Mouse (Mus musculus): ENCODE results near the gene Tmem200a. TPM values are rescaled to one million over a fixed set of nuclear protein-coding genes. Genes with fewer than 3 reads are reported as not detected.
A peak's percentile ranks its signal among the peaks of the same experiment; 100 is the strongest.
"Not testable (repeated sequence)": the region's sequence is repeated elsewhere in the genome, so short reads cannot be mapped to it uniquely, and the experiment has no call there.

Tmem200a gene
- total RNA-seq, 4 experiments from 2014 or later, result 18.2 to 25.3 (median 22.3) TPM

DNA sequence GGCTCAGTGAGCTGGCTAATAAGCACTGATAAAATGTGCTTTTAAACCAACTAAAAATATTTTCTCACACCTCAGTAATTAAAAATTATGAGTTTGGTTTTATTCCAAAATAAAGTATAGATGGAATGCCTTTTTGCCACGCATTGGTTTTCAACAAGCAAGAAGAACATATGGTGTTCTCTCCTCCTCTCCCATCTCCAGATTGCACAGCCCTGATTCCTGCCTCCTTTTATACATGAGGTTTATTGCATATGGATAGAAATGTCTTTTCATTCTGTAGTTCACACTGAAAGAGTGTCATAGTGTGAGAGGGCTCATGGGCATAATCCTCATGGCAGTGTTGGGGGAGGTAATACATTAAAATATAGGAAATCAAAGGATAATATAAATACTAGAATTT lies 96.2 kb downstream of the Tmem200a start:
- no peak for DNase-seq (ENCODE audit: low spot score in 2 of 2)

DNA sequence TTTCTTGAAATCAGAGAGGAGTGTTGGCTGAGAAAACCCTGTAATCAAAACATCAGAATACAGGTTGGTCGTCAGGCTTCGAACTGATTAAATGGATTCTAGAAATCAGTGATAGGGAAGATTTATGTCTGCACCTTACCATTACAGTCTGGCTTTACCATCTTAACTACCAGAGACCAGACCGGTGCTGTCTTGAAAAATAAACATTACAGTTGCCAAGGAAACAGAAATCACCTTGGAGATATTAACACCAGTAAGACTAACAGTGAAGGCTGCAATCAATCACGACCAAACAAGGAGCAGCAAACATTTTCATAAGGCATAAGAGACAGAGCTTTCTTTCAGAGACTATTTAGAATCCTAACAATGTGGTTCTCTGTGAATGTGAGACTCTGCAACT lies 116.0 kb downstream of the Tmem200a start:
- no peak for DNase-seq (ENCODE audit: low spot score in 2 of 2)

DNA sequence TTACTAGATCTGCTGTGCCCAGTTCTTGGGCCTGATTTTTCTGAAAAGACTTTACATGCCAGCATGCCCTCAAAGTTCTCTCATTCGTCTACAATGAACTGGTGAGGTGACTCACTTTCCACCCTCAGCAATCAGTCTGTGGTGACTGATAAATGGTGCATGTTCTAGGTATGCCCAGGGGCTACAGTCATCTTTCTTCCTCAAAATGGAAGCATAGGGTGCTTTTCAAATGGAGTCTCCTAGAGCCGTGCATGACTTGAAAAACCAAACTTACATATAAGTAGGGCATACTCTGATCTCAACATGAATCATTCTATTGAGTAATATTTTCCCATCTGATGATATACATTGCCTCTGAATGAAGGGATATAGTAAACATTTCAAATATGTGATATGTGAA lies 117.8 kb downstream of the Tmem200a start:
- no peak for DNase-seq (ENCODE audit: low spot score in 2 of 2)

DNA sequence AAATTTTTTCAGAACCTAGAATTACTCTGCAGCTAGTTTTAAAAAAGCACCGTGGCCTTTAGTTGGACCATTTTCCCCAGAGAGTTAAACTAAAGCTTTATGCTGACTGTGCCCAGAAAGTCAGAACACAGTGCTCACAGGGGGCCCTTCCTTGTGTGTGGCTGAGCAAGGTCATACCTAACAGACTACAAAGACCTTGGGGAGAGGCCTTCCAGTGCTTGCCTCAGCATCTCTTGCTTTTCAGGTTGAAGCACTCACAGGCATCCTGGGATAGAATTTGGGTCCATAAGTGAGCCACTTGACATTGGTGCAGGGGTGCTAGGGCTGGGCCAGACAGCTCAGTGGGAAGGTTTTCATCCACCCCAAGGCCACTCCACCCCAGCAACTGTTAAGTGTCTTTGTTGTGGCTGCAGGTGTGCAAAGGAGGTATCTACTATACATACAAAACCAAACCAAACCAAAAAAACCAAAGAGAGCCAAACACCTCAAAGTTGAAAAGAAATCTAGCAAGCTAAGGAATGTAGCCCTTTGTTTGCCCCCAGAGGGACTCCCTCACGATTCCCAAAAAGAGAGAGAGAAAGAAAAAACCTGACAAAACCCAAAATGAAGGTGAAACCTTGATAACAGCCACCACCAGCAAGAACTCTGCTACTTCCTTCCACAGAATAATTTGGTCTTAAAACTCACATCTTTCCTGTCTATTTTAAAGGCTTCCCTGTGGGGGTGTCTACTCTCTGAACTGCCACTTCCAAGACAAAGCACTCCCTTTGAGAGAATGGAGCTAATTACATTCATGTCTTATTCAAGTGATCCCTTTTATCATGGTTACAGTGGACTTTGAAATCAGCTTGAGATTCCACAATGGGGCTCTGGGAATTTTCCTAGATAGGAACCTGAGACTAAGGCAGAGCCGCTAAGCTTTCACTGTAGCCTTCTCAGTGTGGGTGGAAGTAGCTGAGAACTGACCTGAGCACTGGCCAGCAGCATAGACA lies 119.8 kb downstream of the Tmem200a start:
- no peak for DNase-seq (ENCODE audit: low spot score in 2 of 2)

DNA sequence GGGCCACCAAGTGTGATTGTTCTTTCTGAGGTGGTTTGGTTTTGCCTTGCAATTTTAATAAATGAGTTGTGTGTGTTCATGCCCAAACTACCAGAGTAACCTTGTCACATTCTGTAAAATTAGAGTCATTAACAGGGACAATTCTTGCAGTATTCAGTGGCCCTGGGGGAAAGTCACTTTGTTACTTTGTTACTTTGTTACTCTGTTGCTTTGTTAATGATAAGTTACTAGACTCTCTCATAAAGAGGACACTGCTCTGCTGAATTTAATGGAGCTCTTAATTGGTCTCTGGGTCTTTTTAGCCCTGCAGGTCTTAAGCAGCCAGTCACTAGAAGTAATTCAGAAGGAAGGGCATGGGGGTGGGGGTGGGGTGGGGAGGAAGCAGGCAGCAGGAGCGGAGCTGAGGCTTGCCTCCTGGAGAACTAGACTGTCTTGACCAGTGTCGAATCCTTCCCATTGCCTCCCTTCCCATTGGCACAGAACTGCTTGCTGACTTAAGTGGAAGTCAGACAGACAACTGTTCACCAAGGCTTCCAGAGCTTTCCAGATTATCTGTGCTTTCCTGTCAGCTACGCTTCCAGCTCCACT lies 124.1 kb downstream of the Tmem200a start:
- no peak for DNase-seq (ENCODE audit: low spot score in 2 of 2)

- DNase-seq (ENCODE audit: low spot score in 2 of 2), result no peak
Observed at GRCm38 (mm10) chr10:25952838-25953237, 126.0 kb downstream of the Tmem200a start.

DNA sequence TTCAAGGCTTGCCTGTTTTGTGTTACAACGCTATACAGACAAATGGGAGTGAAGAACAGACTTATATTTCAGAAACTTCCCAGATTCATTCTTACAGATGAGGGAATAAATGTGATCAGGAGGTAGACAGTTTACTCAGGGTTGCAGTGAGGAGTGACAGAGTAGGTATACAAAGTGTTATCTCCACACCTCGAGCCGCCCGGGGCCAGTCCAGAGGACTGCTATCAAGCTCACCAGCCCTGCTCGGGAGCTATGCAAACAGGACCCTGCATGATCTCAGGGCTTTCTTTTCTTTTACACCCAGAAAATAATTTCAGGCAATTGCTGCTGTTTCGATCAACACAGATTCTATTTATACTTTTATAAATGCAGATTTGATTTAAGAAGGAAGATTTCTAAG lies 126.7 kb downstream of the Tmem200a start:
- no peak for DNase-seq (ENCODE audit: low spot score in 2 of 2)

GRCm38 (mm10) chr10:25945866-25946265 lies 133.0 kb downstream of the Tmem200a start:
- no peak for DNase-seq (ENCODE audit: low spot score in 2 of 2)

DNA sequence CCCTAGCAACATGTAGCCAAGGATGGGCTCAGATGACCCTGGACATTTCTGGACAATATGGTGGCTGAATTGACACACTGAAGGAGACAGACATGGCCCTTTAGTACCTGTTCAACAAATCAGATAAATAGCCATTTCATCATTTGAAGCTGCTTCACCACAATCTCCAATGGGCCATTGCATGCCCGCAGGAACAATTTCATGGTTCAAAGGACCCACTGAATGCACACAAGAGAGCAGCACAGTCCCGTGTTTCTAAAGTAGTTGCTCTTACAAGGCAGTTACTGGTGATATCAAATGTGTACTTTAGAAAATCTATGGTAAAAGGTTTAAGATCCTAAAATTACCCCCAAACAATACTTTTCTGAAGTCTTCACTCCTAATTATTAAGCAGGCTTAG lies 134.2 kb downstream of the Tmem200a start:
- no peak for DNase-seq (ENCODE audit: low spot score in 2 of 2)

- no peak for DNase-seq (ENCODE audit: low spot score in 2 of 2)
Observed at GRCm38 (mm10) chr10:25931796-25932195, 147.1 kb downstream of the Tmem200a start.

GRCm38 (mm10) chr10:25929401-25930150 lies 149.3 kb downstream of the Tmem200a start:
- peak; percentile 41 to 65 for DNase-seq (ENCODE audit: low spot score in 2 of 2)

GRCm38 (mm10) chr10:25928861-25929368 lies 149.9 kb downstream of the Tmem200a start:
- DNase-seq (ENCODE audit: low spot score in 2 of 2), result no peak

DNA sequence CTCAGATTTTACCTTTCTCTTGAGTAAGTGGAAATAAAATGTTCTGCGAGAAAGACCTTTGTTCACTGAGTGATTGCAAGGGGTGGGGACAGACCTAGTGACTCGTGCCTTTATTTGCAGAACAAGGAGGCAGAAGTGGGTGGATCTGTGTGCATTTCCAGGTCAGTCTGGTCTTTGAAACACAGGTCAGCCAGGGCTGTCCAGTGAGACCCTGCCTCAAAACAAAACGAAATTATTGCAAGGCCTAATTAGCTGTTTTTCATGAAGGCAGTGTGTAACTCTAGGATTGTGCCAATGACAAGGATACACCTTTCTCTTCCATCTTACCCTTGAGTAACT lies 150.4 kb downstream of the Tmem200a start:
- DNase-seq (ENCODE audit: low spot score in 2 of 2), result no peak

GRCm38 (mm10) chr10:25927553-25928447 lies 151.1 kb downstream of the Tmem200a start:
- DNase-seq (ENCODE audit: low spot score in 2 of 2), result no peak

DNA sequence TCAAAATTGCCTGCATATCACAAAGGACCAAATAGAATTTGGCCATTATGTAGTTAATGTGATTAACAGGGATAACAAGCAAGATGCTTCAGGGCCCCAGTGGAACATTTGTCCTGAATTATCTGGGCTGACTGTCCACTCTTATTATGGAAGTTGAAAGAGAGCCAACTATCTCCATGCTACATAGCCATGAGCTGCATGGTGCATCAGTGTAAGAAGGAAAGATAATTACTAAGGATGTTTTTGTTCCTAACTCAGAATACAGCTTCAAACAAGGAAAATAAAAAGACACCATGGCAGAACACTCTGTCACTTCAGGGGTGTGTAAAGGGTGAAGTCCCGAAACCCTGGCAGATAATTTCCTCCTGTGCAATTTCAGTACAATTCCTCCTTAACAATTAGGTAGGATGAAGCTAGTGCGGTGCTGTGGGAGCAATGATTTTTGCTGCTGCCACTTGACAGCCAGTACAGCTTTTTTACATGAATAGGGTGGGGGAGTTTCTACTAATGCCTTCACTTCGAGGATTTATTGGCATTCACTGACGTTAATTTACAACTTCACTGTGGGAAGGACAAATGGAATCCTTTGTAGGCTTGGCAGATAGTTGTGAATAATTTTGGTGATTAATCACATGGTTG lies 158.1 kb downstream of the Tmem200a start:
- no peak for DNase-seq (ENCODE audit: low spot score in 2 of 2)

DNA sequence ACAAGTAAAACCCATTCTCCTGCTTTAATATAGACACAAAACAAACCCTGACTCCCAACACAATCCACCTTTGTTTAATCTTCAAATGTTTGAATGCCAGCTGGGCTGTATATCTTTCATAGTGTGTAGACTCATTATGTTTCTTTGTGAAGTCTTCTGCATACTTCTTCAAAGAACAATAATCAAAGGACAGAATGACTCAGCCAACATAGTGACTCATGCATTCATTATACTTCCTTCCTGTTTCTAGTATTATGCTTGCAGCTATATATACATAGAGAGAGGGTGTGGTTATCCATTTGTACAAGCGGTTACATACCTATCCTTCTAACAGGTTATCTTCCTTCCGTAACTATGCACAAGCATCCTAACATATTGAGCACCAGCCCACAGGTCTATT lies 160.7 kb downstream of the Tmem200a start:
- DNase-seq (ENCODE audit: low spot score in 2 of 2), result no peak

- no peak for DNase-seq (ENCODE audit: low spot score in 2 of 2)
Observed at GRCm38 (mm10) chr10:25910270-25910669, 168.6 kb downstream of the Tmem200a start.

- no peak for DNase-seq (ENCODE audit: low spot score in 2 of 2)
Observed at GRCm38 (mm10) chr10:25908027-25909012, 170.5 kb downstream of the Tmem200a start.

DNA sequence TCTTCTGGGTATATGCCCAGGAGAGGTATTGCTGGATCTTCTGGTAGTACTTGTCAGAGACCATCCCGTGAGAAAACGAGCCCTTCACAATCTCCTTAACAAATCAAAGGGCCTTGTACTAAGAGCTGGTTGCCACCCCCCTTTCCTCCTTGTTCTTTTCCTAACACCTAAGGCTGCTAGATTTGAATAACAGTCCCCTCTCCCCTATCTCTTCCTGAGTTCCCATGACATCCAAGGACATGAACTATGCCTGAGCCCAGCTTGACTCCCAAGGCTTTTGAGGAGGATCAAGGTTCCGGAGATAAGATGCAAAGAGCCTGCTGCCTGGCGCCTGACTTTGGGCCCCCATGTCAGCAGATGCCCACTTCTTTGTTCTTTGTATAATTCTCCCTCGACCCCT lies 184.7 kb downstream of the Tmem200a start:
- not testable (repeated sequence) for DNase-seq (ENCODE audit: low spot score in 2 of 2)

All from layer of hippocampus, adult 8-10 months (tissue).